Mouse (Mus musculus): Measurements from ENCODE around the gene Olfr1424. TPM values are rescaled to one million over a fixed set of nuclear protein-coding genes. Genes with fewer than 3 reads are reported as not detected.

The Olfr1424 gene
- polyA plus RNA-seq, 1 experiment from 2014 or later, result not detected

- Histone ChIP-seq H3K27me3 (ENCODE audit: control insufficient read depth, insufficient read depth, low read length) (no peaks in the 10 kb centered on the region), H3K4me1 (replicated peaks; ENCODE audit: control insufficient read depth, insufficient read depth, low read length) (no peaks in the 10 kb centered on the region), H3K9me3 (ENCODE audit: control insufficient read depth, low read length) (no peaks in the 10 kb centered on the region), H3K4me2 (replicated peaks; ENCODE audit: low read depth, low read length) (peak overlapping the region; percentile 54), H3K36me3 (ENCODE audit: control insufficient read depth, insufficient read depth, low read length) (no peaks in the 10 kb centered on the region), H3K9ac (ENCODE audit: low read depth, low read length) (peak overlapping the region; percentile 85), H3K27ac (ENCODE audit: low read depth, low read length) (peak overlapping the region; percentile 91), H3K4me3 (ENCODE audit: low read depth, low read length) (peak overlapping the region; percentile 63)
- ATAC-seq (ENCODE audit: low FRiP score), result peak; percentile 72
- WGBS, result under 1% methylated on average over 26 of the region's 26 CpGs
- peak; percentile 92 for DNase-seq (ENCODE audit: low spot score)
Measured at GRCm38 (mm10) chr19:12010916-12011559, 51.4 kb downstream of the Olfr1424 start.

GRCm38 (mm10) chr19:12010281-12010771 lies 52.2 kb downstream of the Olfr1424 start:
- Histone ChIP-seq H3K27ac (ENCODE audit: low read depth, low read length) (peak overlapping the region; percentile 91), H3K9ac (ENCODE audit: low read depth, low read length) (peak overlapping the region; percentile 85), H3K4me3 (ENCODE audit: low read depth, low read length) (peak overlapping the region; percentile 63), H3K4me1 (replicated peaks; ENCODE audit: control insufficient read depth, insufficient read depth, low read length) (no peaks in the 10 kb centered on the region), H3K4me2 (replicated peaks; ENCODE audit: low read depth, low read length) (peak overlapping the region; percentile 54), H3K36me3 (ENCODE audit: control insufficient read depth, insufficient read depth, low read length) (no peaks in the 10 kb centered on the region), H3K9me3 (ENCODE audit: control insufficient read depth, low read length) (no peaks in the 10 kb centered on the region), H3K27me3 (ENCODE audit: control insufficient read depth, insufficient read depth, low read length) (no peaks in the 10 kb centered on the region)
- ATAC-seq (ENCODE audit: low FRiP score) (peak; percentile 50), DNase-seq (ENCODE audit: low spot score) (peak; percentile 83)
- 0% methylated on average over 24 of the region's 24 CpGs for WGBS

- Histone ChIP-seq H3K36me3 (ENCODE audit: control insufficient read depth, insufficient read depth, low read length) (no peaks in the 10 kb centered on the region), H3K9ac (ENCODE audit: low read depth, low read length) (peak overlapping the region; percentile 85), H3K27me3 (ENCODE audit: control insufficient read depth, insufficient read depth, low read length) (no peaks in the 10 kb centered on the region), H3K4me1 (replicated peaks; ENCODE audit: control insufficient read depth, insufficient read depth, low read length) (no peaks in the 10 kb centered on the region), H3K9me3 (ENCODE audit: control insufficient read depth, low read length) (no peaks in the 10 kb centered on the region), H3K27ac (ENCODE audit: low read depth, low read length) (peak overlapping the region; percentile 91), H3K4me2 (replicated peaks; ENCODE audit: low read depth, low read length) (peak overlapping the region; percentile 54), H3K4me3 (ENCODE audit: low read depth, low read length) (peak overlapping the region; percentile 63)
- 1% methylated on average over 24 of the region's 24 CpGs for WGBS
- ATAC-seq (ENCODE audit: low FRiP score) (peak; percentile 6; the same call in 1 of the 2 replicates), DNase-seq (ENCODE audit: low spot score) (peak; percentile 86)
Measured at GRCm38 (mm10) chr19:12009501-12010280, 52.8 kb downstream of the Olfr1424 start.

Other genes with a start within 250 kb of the Olfr1424 start
- 6.7 and 8.1 TPM in 2 replicates for gene Stx3, start 243.3 kb downstream of the Olfr1424 start, polyA plus RNA-seq (2014; fragmentation: Nextera tagmentation; extraction: Ambion mirVana)
- gene Olfr1417, start 223.5 kb downstream of the Olfr1424 start, polyA plus RNA-seq (2014; fragmentation: Nextera tagmentation; extraction: Ambion mirVana), result 0.12 TPM in 1 of 2 replicates, not detected in the other
- not detected in 2 replicates for gene Olfr1418, start 201.6 kb downstream of the Olfr1424 start, polyA plus RNA-seq (2014; fragmentation: Nextera tagmentation; extraction: Ambion mirVana)
- gene Olfr1419, start 187.6 kb downstream of the Olfr1424 start, polyA plus RNA-seq (2014; fragmentation: Nextera tagmentation; extraction: Ambion mirVana), result not detected in 2 replicates
- 0.15 TPM in 1 of 2 replicates, not detected in the other for gene Olfr1420, start 176.1 kb downstream of the Olfr1424 start, polyA plus RNA-seq (2014; fragmentation: Nextera tagmentation; extraction: Ambion mirVana)
- gene Patl1, start 150.3 kb downstream of the Olfr1424 start, polyA plus RNA-seq (2014; fragmentation: Nextera tagmentation; extraction: Ambion mirVana), result 26.5 and 29.2 TPM in 2 replicates
- gene Osbp, start 96.7 kb downstream of the Olfr1424 start, polyA plus RNA-seq (2014; fragmentation: Nextera tagmentation; extraction: Ambion mirVana), result 7.5 and 8.3 TPM in 2 replicates
- gene Olfr1423, start 21.4 kb downstream of the Olfr1424 start, polyA plus RNA-seq (2014; fragmentation: Nextera tagmentation; extraction: Ambion mirVana), result not detected in 2 replicates
- not detected in 2 replicates for gene Olfr1425, start 15.0 kb upstream of the Olfr1424 start, polyA plus RNA-seq (2014; fragmentation: Nextera tagmentation; extraction: Ambion mirVana)
- not detected in 2 replicates for gene Olfr1426, start 29.3 kb upstream of the Olfr1424 start, polyA plus RNA-seq (2014; fragmentation: Nextera tagmentation; extraction: Ambion mirVana)
- not detected in 2 replicates for gene Olfr1427, start 40.7 kb upstream of the Olfr1424 start, polyA plus RNA-seq (2014; fragmentation: Nextera tagmentation; extraction: Ambion mirVana)
- not detected in 2 replicates for gene Olfr1428, start 53.2 kb upstream of the Olfr1424 start, polyA plus RNA-seq (2014; fragmentation: Nextera tagmentation; extraction: Ambion mirVana)
- gene Olfr76, start 60.5 kb upstream of the Olfr1424 start, polyA plus RNA-seq (2014; fragmentation: Nextera tagmentation; extraction: Ambion mirVana), result not detected in 2 replicates
- gene Olfr1555-ps1, start 107.4 kb upstream of the Olfr1424 start, polyA plus RNA-seq (2014; fragmentation: Nextera tagmentation; extraction: Ambion mirVana), result not detected in 2 replicates
- gene Olfr1431, start 138.0 kb upstream of the Olfr1424 start, polyA plus RNA-seq (2014; fragmentation: Nextera tagmentation; extraction: Ambion mirVana), result not detected in 2 replicates
- not detected in 2 replicates for gene Olfr1432, start 169.9 kb upstream of the Olfr1424 start, polyA plus RNA-seq (2014; fragmentation: Nextera tagmentation; extraction: Ambion mirVana)
- gene Olfr262, start 179.0 kb upstream of the Olfr1424 start, polyA plus RNA-seq (2014; fragmentation: Nextera tagmentation; extraction: Ambion mirVana), result not detected in 2 replicates
- not detected in 2 replicates for gene Olfr235, start 198.3 kb upstream of the Olfr1424 start, polyA plus RNA-seq (2014; fragmentation: Nextera tagmentation; extraction: Ambion mirVana)
- not detected in 2 replicates for gene Olfr1434, start 217.2 kb upstream of the Olfr1424 start, polyA plus RNA-seq (2014; fragmentation: Nextera tagmentation; extraction: Ambion mirVana)
- not detected in 2 replicates for gene Olfr1436, start 236.4 kb upstream of the Olfr1424 start, polyA plus RNA-seq (2014; fragmentation: Nextera tagmentation; extraction: Ambion mirVana)

Data from hindbrain, embryonic 11.5 days (tissue).